Mouse (Mus musculus) heart, adult 18-20 months (tissue): ENCODE results near the gene Dnajc3. TPM values are rescaled to one million over a fixed set of nuclear protein-coding genes. Genes with fewer than 3 reads are reported as not detected.

Experiments
- DNase-seq, 2 experiments: peaks; one replicate each; pipeline ENCODE4 v3.0.0; 2021 to 2022; ENCODE audit warnings: mixed read lengths in 1 of 2
- total RNA-seq, 2 experiments: library from RNA; stranded (reverse); gene quantifications; 2 replicates each; pipeline ENCODE4 v1.2.3; 2021

Dnajc3 gene
- total RNA-seq, 2 experiments from 2014 or later, result 30.8 to 32.8 TPM

DNA sequence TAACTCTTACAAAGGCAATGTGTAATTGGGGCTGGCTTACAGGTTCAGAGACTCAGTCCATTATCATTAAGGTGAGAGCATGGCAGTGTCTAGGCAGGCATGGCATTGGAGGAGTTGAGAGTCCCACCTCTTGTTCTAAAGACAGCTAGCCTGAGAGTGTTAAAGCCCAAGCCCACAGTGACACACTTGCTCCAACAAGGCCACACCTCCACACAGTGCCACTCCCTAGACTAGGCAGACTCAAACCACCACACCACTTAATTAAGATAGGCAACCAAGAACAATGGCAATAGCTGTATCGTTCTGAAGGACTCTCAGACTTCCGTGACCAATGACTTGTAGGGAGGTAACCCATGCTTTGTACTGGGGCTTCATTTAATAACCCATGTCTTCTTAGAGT lies 7.0 kb upstream of the Dnajc3 start:
- no peak for DNase-seq

DNA sequence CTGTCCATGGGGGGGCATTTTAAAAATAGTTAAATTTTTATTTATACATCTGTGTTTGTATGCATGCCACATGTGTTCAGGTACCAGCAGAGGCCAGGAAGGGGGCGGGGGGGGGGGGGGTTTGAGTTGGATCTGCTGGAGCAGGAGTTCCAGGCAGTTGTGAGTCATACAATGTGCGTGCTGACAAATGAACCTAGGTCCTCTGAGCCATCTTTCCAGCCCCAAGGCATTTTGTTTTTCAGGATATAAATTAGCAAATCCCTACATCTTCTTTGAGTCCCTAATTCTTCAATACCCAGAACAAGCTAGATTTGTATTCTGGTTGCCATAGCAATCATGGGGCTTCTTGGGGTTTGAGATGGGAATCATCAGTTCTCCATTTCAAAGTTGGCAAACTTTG lies 6.6 kb upstream of the Dnajc3 start:
- no peak for DNase-seq

DNA sequence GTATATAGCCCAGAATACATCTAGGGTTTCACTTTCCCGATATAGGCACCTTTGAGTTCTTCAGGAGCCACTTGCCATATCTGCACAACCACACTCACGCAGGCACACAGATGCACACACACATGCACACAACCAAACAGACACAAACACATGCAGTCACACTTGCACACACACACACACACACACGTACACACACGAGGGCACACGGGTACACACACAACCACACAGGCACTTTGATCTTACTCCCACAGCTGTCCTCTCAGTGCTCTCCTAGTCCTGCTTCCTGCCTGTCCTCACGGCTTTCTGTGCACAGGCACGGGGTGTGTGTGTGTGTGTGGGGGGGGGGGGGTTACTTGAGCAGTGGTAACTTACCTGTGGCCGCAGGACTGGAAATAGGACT lies 4.8 kb upstream of the Dnajc3 start:
- DNase-seq, result no peak

DNA sequence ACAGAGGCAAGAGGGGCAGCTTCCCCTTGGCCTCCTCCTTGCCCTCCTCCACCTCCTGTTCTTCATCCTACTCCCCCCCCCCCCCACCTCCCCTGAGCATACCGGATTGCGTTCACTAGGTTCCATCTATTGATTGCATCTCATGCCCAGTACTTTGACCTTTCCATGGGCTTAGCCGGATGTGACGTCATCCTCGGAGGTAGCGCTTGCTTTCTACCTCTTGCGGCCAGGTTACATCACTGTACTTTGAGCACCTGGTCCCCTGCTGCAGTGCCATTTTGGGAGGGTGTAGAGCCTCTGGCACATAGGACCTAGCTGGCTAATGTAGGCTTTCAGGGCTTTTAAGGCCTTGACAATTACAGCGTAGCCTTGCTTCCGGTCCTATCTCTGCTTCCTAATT lies 3.1 kb upstream of the Dnajc3 start:
- no peak for DNase-seq

DNA sequence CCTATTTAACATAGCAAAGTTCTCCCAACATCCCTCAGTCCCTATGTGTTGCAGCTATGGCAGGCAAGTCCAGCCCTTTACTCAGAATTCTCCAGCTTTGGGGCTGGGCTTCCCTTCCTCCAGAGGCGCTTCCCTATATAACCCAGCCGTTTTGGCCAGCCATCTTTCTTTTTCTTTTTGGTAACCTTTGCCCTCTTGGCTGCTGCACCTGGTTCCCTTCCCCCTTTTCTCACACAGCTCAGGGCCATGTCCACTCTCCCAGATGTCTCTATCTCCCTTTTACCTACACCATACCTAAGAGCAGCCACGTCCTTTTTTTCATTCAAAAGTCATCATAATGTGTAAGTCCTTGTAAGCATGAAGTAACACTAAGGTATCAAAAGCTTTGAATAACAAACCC lies 1.5 kb upstream of the Dnajc3 start:
- no peak for DNase-seq

DNA sequence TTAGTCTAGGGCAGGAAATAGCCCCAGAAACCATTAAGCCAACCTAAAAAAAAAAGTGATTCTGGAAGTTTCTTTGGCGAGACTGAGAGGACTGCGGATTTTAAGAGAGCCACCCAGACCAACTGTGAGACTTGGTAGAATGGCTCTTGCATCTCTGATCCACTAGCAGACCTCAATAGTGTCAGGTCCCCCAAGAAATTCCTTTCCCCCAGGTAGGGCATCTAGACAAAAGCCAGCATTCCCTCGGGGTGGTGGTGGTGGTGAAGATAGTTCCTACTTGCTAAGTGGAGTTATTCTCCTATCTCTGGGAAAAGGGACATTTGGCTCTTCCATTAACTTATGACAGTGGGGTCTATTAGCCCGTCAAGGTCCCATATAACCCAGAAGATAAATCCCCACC lies 824 bp upstream of the Dnajc3 start:
- no peak for DNase-seq

DNA sequence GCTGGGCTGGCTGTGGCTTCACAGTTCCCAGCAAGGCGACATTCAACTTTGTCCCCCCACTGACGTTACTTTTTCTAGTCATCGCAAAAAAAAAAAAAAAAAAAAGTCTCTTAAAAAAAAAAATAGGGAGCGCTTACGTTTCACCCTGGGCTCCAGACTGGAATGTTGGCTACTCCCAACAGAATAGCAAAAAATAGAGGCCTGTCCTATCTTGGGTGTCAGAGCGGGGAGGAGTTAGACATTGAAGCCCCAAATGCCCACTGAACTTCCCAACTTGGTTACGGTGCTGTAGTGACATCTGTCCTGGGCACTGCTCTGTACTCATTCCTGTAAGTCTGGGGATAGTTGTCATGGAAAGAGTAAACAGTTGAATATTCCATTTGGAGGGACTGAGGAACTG lies 775 bp downstream of the Dnajc3 start:
- DNase-seq, result peak; percentile 45 to 53

DNA sequence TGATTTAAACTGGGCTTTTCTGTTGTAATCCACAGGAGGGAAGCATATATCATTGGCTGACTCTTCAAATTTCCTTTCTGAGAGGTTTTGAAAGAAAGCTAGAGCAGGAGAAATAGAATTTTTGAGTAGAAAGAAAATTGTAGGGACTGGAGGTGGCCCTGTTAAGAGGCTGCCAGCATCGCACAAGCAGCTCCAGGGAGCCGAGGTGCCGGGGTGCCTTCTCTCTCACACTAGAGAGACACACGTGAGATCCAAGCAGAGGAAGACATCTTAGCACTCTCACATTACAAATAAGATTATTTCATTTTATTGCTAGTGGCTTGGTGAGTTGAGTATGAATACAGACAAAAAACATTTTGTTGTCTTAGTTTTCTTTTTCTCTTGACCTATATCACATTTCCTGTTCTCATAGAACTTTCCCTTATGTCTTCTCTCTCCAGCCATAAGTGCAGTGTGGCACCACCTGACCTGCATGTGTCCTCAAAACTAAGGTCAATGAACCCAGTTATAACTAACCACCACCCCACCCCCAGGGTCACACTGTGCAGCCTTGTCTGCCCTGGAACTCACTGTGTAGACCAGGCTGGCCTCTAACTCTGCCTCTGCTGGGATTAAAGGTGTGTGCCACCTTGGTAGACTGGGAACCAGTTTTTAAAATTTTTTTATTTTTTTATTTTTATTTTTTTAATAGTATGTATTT lies 3.2 kb downstream of the Dnajc3 start:
- DNase-seq, result no peak

DNA sequence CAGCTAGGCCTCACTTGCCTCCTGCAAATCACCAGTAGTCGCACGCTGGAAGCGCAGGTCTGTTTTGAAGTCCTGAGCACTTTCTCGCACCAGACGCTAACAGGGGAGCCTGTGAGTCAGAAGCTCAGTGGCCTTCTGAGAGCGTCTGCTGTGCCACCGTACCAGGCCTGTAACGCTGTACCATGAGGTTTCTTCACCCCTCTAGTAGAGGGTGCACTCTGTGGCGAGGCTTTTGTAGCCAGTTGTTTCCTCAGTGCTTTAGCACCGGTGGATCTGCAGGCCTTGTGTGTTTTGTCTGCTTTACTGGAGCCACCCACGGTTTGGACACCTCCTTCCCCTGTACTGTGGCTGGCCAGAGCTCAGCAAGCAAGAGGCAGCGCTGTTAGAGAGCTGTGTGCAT lies 4.3 kb downstream of the Dnajc3 start:
- DNase-seq, result peak in 1 of 2 experiments; percentile 10

DNA sequence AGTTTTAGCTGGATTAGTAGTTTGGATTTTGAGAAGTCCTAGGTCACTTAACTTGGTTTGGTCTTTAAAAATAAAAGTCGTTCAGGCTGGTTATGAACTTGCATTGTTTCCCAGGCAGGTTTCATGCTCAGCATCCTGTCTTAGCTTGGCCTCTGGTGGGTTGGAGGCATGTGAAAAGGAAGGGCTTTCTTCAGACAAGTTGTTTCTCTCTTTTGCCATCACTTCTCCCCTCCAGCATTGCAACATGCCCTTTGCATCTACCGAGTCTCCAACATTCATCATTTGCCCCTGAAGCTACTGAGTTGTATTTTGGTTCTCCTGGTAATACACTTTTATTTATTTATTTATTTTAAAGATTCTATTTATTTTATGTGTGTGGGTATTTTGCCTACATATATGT lies 6.9 kb downstream of the Dnajc3 start:
- DNase-seq, result no peak

DNA sequence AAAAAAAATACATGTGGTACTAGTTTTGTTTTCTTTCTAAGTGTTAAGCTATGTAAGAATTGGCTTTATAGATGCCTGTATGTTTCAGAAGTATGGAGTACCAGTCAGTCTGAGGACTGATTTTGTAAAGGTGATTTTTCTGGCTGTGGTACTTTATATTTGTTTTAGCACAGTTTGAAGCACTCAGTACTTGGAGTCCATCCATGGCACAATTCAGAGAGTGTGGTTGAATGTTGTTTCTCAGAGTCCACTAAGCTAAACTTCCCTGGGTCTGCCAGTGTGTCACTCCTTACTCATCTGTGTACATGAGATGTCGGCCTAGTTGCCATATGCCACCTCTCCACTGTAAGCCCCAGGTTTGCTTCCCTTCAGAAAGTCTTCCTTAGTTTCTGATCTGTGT lies 11.1 kb downstream of the Dnajc3 start:
- no peak for DNase-seq

DNA sequence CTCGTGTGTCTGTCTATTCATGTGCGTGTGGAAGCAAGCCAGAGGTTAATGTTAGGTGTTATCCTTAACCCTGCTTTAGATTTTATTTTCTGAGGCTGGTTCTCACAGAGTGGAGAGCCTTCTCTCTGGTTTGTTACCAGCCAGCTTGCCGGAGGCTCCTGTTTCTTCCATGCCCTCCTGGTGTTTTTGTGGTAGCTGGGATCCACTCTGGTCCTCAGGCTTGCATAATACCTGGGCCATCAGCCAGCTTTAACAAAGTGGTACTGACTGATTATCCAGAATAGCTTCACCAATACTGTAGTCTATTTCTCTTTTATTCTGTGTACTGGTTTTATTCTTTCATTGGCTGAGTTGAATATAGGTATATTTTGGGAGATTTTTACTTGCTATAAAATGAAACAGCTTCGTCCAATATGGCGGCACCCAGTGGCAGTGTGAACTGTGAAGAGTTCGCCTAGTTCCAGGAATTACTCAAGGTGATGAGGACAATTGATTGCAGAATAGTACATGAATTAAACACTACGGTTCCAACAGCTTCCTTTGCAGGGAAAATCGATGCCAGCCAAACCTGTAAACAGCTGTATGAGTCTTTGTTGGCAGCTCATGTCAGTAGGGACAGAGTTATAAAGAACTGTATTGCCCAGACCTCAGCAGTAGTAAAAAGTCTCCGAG lies 14.3 kb downstream of the Dnajc3 start:
- peak; percentile 36 to 64 for DNase-seq

DNA sequence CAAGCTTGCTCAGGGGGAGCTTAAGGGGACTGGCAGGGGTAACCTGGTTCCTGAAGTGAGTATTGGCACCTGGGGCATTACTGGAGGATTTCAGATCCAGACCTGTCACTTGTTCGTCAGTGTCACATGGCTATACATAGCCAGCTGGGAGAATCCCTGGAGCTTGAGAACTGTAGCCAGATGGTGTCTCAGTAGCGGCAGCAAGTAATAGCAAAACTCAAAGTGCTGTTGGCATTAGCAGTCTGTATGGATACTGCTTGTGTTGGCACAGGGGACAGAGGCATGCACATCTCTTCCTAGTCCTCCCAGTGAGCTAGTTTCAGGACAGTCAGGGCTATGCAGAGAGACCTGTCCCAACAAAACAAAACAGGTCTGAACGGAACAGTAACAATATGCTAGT lies 20.2 kb downstream of the Dnajc3 start:
- DNase-seq, result no peak

DNA sequence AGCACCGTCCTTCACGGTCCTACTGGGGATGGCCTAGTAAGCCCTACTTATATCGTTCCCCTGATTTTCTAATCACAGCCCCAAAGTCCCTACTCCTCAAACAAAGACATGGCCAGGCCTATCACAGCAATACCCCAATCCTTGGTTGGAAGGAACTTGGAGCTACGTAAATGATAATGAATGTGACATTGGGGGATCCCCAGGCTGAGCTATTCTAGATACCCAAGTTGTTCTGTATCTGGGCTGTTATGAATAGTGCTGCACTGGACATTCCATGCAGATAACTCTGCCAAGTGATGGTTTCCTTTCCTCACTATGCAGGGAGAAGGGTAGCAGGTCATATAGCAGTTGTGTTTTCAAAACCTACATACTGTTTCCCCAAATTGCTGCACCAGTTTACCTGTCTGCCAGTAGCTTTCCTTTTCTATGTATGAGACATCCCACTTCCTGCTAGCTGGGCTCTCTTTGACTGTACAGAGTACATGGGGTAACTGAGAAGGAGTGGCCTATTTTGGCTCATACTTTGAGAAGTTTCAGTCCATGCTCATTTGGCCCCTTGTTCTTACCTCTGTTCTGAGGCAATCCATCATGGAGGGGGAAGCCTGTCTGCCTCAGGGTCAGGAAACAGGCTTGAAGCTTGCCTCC lies 27.7 kb downstream of the Dnajc3 start:
- DNase-seq, result no peak

DNA sequence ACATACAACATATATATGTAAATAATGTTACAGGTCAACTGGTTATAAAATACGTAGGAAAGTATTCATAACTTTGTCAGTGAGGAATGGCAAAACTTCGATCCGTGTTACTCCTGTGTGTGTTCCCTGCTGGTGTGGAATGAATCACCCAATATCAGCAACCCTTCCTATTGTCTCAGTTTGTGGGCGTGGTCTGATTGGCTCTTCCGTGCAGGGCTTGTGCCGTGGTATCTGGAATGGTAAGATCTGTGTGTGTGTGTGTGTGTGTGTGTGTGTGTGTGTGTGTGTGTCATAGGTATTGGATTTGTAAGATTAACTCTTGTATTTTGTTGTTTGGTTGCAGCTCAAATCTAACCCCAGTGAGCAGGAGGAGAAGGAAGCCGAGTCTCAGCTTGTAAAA lies 29.9 kb downstream of the Dnajc3 start:
- DNase-seq, result no peak

DNA sequence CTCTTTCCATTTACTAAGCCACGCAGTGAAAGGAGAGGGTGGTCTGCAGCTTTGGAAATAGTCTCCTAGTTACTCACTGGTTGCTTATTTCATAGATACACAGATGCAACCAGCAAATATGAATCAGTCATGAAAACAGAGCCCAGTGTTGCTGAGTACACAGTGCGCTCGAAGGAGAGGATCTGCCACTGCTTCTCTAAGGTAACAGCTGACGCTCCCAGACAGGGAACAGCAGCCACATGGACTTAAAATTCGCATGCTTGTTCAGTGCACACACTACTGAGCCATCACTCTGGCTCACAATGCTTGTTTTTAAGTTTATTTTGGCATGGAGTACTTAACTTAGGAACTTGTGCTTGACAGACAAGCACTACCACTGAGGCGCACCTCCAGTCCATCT lies 34.5 kb downstream of the Dnajc3 start:
- DNase-seq, result no peak

DNA sequence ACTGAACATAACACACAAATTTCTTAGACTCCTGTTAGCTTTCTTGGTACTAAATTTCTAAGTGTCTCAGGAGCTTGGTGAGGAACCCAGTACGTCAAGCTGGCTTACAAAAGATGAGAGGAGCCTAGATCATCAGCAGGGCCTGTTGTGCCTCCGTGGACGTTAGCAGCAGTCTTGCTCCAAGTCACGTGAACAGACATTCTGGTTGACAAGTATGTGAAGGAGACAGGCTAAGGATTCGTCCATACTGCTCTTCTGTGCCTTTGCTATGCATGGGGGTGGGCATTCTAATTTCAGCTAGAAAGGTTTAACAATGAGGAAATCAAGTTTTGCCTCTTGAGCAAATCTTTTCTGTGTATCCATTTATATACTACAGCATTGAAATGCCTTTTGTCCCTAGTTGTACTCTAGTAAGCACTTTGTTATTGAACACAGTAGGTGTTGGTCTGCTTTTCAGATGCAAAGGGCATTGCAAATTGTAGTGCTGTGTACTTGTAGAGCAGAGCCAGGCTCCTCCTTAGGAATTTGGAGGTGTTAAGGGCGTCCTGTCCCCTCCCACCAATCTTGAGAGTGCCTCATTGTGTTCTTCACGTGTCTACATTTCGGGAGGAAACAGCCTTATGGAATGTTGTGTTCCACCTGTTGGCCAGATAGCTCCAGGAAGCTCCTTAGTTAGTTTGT lies 39.5 kb downstream of the Dnajc3 start:
- no peak for DNase-seq

DNA sequence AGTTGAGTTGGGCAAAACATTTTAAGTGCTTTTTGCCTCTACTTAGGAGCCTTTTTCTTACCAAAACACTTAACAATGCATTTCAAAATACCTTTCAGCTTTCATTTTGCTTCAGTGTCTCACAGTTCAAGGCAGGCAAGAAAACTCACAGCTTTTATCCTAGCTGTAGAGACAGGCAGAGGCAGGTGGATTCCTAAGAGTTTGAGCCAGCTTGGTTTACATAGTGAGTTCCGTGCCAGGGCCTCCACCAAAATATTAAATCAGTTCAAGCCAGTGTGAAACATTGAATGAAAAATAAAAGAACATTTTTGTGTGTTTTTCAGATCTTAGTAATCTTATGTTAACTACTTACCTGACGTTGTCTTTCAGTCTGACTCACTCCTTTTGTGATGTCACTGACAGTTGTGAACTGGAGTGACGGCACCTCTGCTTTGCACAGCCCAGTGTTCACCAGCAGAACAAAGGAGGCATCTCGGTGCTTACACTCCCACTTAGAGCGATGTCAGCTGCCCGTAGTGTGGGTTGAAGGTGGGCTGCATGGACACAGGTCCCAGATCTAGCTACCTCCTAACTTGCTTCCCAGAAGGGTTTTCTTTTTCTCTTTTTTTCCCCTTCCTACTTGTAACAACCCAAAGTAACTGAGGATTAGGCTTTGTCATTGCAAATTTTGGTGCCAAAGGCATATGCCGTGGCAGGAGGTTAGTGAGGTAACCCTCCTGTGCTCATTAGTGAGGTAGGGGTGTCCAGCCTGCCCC lies 42.0 kb downstream of the Dnajc3 start:
- DNase-seq, result no peak

DNA sequence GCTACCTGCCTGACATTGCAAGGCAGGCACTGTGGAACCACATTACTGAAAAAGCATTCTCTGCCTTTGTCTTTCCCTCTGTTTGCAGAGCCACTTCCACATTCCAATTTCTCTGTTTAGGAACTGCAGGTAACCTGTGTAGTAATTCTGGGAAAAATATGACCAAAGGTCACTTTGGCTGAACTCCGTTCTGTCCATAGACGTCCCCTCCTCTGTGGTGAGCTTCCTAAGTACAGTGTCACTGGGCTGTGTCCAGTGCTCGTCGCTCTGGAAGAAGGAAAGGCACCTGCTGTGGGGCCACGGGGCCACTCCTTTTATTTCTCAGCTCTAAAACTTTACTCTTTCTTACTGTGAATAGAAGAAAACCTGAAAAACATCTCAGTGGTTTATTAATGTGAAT lies 42.6 kb downstream of the Dnajc3 start:
- no peak for DNase-seq

DNA sequence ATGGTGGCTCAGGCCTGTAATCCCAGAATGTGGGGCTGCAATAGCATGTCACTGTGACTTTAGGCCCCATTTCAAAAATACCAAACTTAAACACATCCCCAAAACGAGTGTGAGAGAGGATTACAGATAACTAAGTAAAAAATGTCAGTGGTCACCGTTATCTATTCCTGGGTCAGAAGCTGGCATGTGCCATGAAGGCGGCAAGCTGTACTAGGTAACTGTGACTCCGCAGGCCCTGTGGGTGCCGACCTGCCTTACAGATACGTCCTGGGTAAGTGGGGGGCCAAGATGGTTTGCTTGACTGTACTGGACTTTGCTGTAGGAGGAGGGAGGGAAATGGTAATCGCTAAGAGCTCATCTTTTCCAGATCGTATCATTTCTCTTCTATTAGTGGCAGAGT lies 43.1 kb downstream of the Dnajc3 start:
- no peak for DNase-seq

DNA sequence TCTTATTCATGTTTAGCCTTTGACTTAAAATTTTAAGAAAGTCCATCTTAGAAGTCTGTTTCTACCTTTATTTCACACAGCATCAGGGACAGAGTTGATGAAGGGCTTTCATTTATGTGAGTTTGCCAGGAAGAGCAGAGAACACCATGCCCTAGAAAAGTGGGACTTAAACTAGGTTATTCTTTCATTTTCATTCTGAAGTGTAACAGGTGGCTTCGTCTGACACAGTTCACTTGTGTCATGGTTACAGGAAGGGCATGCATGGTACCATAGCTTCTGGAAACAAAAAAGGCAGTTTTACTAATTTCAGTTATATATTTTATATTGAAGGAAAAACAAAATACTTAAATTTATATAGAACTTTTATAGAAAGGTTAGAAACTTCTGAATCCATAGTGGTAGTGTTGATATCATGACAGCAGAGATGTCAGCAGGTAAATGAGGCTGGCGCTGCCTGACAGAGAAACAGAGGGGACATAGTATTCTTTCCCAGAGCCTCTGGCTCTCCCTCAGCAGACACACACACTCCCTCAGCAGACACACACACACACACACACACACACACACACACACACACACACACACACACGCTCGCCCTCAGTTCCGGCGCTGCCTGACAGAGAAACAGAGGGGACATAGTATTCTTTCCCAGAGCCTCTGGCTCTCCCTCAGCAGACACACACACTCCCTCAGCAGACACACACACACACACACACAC lies 44.1 kb downstream of the Dnajc3 start:
- peak in 1 of 2 experiments; percentile 17 for DNase-seq
